Mouse (Mus musculus) stomach, postnatal 0 days (tissue): ENCODE data around the gene Tgfbr2. TPM values are rescaled to one million over a fixed set of nuclear protein-coding genes. Genes with fewer than 3 reads are reported as not detected.

ENCODE experiments used
- ATAC-seq: fragments of 200-750 bp; cut with Nextera tagmentation; 2 replicates; pipeline ENCODE4 v1.8.0; 2017; ENCODE audit not compliant: low FRiP score, low TSS enrichment
- DNase-seq: peaks from one replicate; pipeline ENCODE4 v3.0.0-alpha.2; 2016; ENCODE audit warnings: low spot score
- H3K27ac ChIP-seq: fragments of 300-500 bp; sonication (generic); replicated peaks from 2 replicates; pipeline ENCODE4 v1.5.1; 2014; ENCODE audit warnings: mild to moderate bottlenecking, control low read depth
- H3K27me3 ChIP-seq: fragments of 300-500 bp; sonication (generic); 2 replicates; pipeline ENCODE4 v1.6.1; 2014; ENCODE audit warnings: low read length; ENCODE audit not compliant: control insufficient read depth, insufficient read depth
- H3K36me3 ChIP-seq: fragments of 300-500 bp; sonication (generic); 2 replicates; pipeline ENCODE4 v1.6.1; 2014; ENCODE audit warnings: low read length, mixed read lengths; ENCODE audit not compliant: control insufficient read depth, insufficient read depth
- H3K4me1 ChIP-seq: fragments of 300-500 bp; sonication (generic); replicated peaks from 2 replicates; pipeline ENCODE4 v1.6.1; 2014; ENCODE audit warnings: antibody characterized with exemption; ENCODE audit not compliant: control insufficient read depth, insufficient read depth
- H3K4me2 ChIP-seq: fragments of 300-500 bp; sonication (generic); replicated peaks from 2 replicates; pipeline ENCODE4 v1.6.1; 2014; ENCODE audit warnings: low read depth, mild to moderate bottlenecking, control low read depth, moderate library complexity
- H3K4me3 ChIP-seq: fragments of 300-500 bp; sonication (generic); 2 replicates; pipeline ENCODE4 v1.5.1; 2014; ENCODE audit warnings: low read depth, low read length, control low read depth
- H3K9ac ChIP-seq: fragments of 300-500 bp; sonication (generic); 2 replicates; pipeline ENCODE4 v1.6.1; 2014; ENCODE audit warnings: mild to moderate bottlenecking, low read length, control low read depth, mixed read lengths
- H3K9me3 ChIP-seq: fragments of 300-500 bp; sonication (generic); 2 replicates; pipeline ENCODE4 v1.6.1; 2016; ENCODE audit warnings: low read length; ENCODE audit not compliant: control insufficient read depth
- CTCF ChIP-seq: IDR thresholded peaks from 2 replicates; pipeline ENCODE4 v1.5.1; 2016; ENCODE audit warnings: antibody characterized with exemption, low read depth, mild to moderate bottlenecking, moderate library complexity
- EP300 ChIP-seq: optimal IDR thresholded peaks from 2 replicates; pipeline ENCODE3; 2016; ENCODE audit warnings: antibody characterized with exemption
- whole genome bisulfite sequencing: fragments of 180-500 bp; shearing (Covaris S2); extraction: QIAGEN DNeasy Blood & Tissue Kit; methylation state at CpG from one replicate; pipeline ENCODE4 v1.1.7; 2014; 5-methylcytosine and 5-hydroxymethylcytosine counted together
- polyA plus RNA-seq: library from polyadenylated mRNA; unstranded; fragments of >200 nt; fragmentation: Nextera tagmentation; extraction: Ambion mirVana; gene quantifications from 2 replicates; pipeline ENCODE4 v1.2.1, GENCODE M21; 2015

The Tgfbr2 gene
- polyA plus RNA-seq, 1 experiment from 2014 or later = 16.8 TPM

GRCm38 (mm10) chr9:116198488-116198887 is 23.3 kb upstream of the Tgfbr2 start:
- Histone ChIP-seq H3K9me3 (no peaks in the 10 kb centered on the region), H3K4me1 (0 out of 2 replicates have a peak, but pooled peaks cover 3% of the 10 kb centered on the region), H3K4me2 (no peak overlapping the region), H3K9ac (no peak overlapping the region), H3K27ac (no peak overlapping the region), H3K27me3 (no peaks in the 10 kb centered on the region), H3K36me3 (no peaks in the 10 kb centered on the region), H3K4me3 (no peak overlapping the region)
- no peak for TF ChIP-seq EP300
- TF ChIP-seq CTCF = no peak
- 54% methylated on average over 9 of the region's 9 CpGs for WGBS
- DNase-seq = no peak
- no peak for ATAC-seq

DNA sequence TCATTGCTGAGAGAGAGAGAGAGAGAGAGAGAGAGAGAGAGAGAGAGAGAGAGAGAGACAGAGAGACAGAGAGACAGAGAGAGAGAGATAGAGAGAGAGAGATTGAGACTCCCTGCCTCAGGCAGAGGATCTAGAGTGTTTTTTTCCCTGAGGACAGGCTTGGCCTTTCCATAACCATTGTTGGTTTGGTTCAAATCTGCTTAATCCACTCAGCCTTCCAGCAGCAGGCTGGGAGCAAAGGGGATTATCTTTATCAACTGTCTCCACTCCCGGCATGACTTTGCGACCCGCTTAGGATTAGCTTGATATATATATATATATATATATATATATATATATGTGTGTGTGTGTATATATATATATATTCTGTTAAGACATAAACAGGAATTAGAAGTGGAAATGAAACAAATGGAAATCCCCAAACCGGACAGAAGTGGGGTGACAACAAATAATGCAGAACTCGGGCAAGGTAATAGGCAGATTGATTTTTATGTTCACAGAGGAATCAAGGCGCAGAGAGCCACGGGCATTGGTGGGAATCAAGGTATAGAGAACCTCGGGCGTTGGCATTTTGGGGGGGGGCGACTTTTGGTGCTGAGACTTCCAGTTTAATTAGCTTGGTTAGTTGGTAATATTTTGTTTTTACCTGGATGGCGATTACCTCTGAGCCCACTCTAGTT is 22.5 kb upstream of the Tgfbr2 start:
- TF ChIP-seq CTCF (no peak), EP300 (no peak)
- no peak overlapping the region for H3K9ac ChIP-seq
- no peak overlapping the region for H3K4me2 ChIP-seq
- 0 out of 2 replicates have a peak, but pooled peaks cover 3% of the 10 kb centered on the region for H3K4me1 ChIP-seq
- H3K4me3 ChIP-seq = no peak overlapping the region
- H3K9me3 ChIP-seq = no peaks in the 10 kb centered on the region
- no peak for DNase-seq
- no peaks in the 10 kb centered on the region for H3K36me3 ChIP-seq
- H3K27me3 ChIP-seq = no peaks in the 10 kb centered on the region
- 77% methylated on average over 11 of the region's 11 CpGs for WGBS
- no peak for ATAC-seq
- H3K27ac ChIP-seq = no peak overlapping the region

DNA sequence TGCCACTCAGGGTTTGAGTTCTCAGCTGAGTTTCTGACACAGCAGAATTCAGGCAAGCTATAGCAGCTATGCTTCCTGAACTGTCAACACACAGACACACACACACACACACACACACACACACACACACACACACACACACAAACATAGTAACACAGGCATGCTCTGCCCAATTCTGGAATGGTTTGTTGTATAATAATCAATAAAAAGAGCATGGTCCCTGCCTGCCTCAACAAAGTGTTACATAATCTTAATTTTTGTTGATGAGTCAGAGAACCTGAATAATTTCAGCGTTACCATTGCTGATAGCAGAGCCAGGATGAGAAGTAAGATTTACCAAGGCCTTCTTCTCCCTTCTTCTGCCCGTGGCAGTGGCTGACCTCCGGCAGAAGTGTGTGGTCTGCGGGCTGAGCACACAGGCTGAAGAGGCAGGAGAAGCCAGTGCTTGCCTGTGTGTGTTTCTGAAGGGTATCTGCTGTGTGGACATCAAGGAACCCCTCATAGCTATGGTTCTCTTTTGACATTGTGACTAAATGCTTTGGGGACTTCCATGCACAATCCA is 18.8 kb upstream of the Tgfbr2 start:
- DNase-seq = no peak
- H3K9ac ChIP-seq = no peak overlapping the region
- no peak overlapping the region for H3K4me2 ChIP-seq
- H3K9me3 ChIP-seq = no peaks in the 10 kb centered on the region
- H3K4me3 ChIP-seq = no peak overlapping the region
- no peaks in the 10 kb centered on the region for H3K36me3 ChIP-seq
- H3K27ac ChIP-seq = 0 out of 2 replicates have a peak overlapping the region, but pooled peaks have one; percentile 8
- H3K4me1 ChIP-seq = 0 out of 2 replicates have a peak, but pooled peaks cover 3% of the 10 kb centered on the region
- TF ChIP-seq EP300 (no peak), CTCF (no peak)
- ATAC-seq = peak; percentile 22
- WGBS = 53% methylated on average over 4 of the region's 4 CpGs
- no peaks in the 10 kb centered on the region for H3K27me3 ChIP-seq

DNA sequence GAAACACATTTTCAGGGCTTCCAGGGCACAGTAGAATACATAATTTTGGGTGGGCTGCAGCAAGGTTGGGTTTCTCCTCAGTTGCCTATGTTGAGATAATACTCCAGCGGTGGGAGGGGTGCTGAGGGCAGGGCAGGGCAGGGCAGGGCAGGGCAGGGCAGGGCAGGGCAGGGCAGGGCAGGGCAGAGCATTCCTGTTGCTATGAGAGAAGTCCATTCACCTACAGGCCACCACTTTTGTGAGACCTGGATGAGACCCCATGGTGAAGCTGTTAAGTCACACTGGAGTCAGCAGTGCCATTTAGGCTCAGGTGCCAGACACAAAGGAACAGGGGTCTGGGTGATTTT is 18.3 kb upstream of the Tgfbr2 start:
- TF ChIP-seq CTCF (no peak), EP300 (no peak)
- Histone ChIP-seq H3K36me3 (no peaks in the 10 kb centered on the region), H3K4me2 (no peak overlapping the region), H3K27ac (no peak overlapping the region), H3K4me1 (0 out of 2 replicates have a peak, but pooled peaks cover 3% of the 10 kb centered on the region), H3K27me3 (no peaks in the 10 kb centered on the region), H3K9me3 (no peaks in the 10 kb centered on the region), H3K9ac (no peak overlapping the region), H3K4me3 (no peak overlapping the region)
- 55% methylated on average over 1 of the region's 1 CpGs for WGBS
- ATAC-seq (peak; percentile 49), DNase-seq (peak; percentile 33)

- no peaks in the 10 kb centered on the region for H3K27me3 ChIP-seq
- no peak overlapping the region for H3K4me2 ChIP-seq
- H3K27ac ChIP-seq = no peak overlapping the region
- H3K9ac ChIP-seq = no peak overlapping the region
- WGBS = 96% methylated on average over 12 of the region's 12 CpGs
- 0 out of 2 replicates have a peak, but pooled peaks cover 3% of the 10 kb centered on the region for H3K4me1 ChIP-seq
- no peak overlapping the region for H3K4me3 ChIP-seq
- TF ChIP-seq EP300 = no peak
- no peaks in the 10 kb centered on the region for H3K9me3 ChIP-seq
- ATAC-seq (no peak), DNase-seq (no peak)
- no peaks in the 10 kb centered on the region for H3K36me3 ChIP-seq
Observed at GRCm38 (mm10) chr9:116192826-116193534, 17.8 kb upstream of the Tgfbr2 start.

DNA sequence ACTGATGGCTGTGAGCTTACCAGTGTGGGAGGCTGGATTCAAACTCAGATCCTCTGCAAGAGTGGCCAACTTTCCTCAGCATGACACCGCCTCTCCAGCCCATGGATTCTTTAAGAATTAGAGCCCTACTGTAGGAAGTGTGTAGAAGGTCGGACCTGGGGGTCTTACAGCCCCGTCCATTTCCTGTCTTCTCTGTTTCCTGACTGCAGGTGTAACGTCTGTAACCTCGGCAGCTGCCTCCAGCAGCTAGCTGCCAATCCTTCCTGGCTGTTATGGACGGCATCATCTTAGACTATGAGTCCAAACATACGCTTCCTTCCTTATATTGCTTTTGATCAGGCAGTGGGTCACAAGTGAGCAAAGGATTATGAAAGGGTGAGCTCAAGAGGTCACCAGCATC is 17.1 kb upstream of the Tgfbr2 start:
- H3K36me3 ChIP-seq = no peaks in the 10 kb centered on the region
- H3K4me1 ChIP-seq = 0 out of 2 replicates have a peak, but pooled peaks cover 3% of the 10 kb centered on the region
- TF ChIP-seq CTCF = no peak
- no peak for TF ChIP-seq EP300
- H3K4me2 ChIP-seq = no peak overlapping the region
- ATAC-seq = no peak
- H3K9ac ChIP-seq = no peak overlapping the region
- no peaks in the 10 kb centered on the region for H3K9me3 ChIP-seq
- no peak overlapping the region for H3K4me3 ChIP-seq
- no peak for DNase-seq
- no peak overlapping the region for H3K27ac ChIP-seq
- 75% methylated on average over 7 of the region's 7 CpGs for WGBS
- no peaks in the 10 kb centered on the region for H3K27me3 ChIP-seq
